Mouse (Mus musculus): ENCODE results near the gene Ccdc107. TPM values are rescaled to one million over a fixed set of nuclear protein-coding genes. Genes with fewer than 3 reads are reported as not detected.

Gene Ccdc107
- total and polyA plus RNA-seq, 3 experiments: 30.5 to 63.1 (median 33.4) TPM

- Histone ChIP-seq H3K36me3 (replicated peaks in 1 of 2; ENCODE audit: control insufficient read depth in 1 of 2, insufficient read depth in 1 of 2, low read length in 1 of 2) (no peaks in the 10 kb centered on the region), H3K9me3 (replicated peaks; ENCODE audit: low read length) (no peaks in the 10 kb centered on the region), H3K4me1 (ENCODE audit: control insufficient read depth in 1 of 2, insufficient read depth in 2 of 2) (no peaks in the 10 kb centered on the region), H3K79me2 (replicated peaks; ENCODE audit: control insufficient read depth, extremely low read depth, insufficient read depth, poor library complexity, severe bottlenecking) (no peaks in the 10 kb centered on the region), H3K27ac (ENCODE audit: insufficient read depth, low read depth) (no peak overlapping the region), H3K9ac (ENCODE audit: insufficient read depth, low read depth) (no peak overlapping the region), H3K4me2 (ENCODE audit: insufficient read depth, low read depth, poor library complexity, severe bottlenecking) (no peak overlapping the region), H3K27me3 (replicated peaks) (peaks cover 88% of the 10 kb centered on the region), H3K4me3 (replicated peaks in 1 of 3; ENCODE audit: low read depth in 2 of 3, low read length in 2 of 3, poor library complexity in 1 of 3) (no peak overlapping the region)
- dilution Hi-C loops (cut with MboI; ENCODE audit: extremely low pct_ligation_motif_present, extremely low pct_unique_long_range_greater_than_20kb, low sequenced_read_pairs): no loop called here
- in situ Hi-C loops (cut with MboI; ENCODE audit: low pct_ligation_motif_present, low pct_unique_long_range_greater_than_20kb, low sequenced_read_pairs): no loop called here
- DNase-seq (ENCODE audit: extremely low read depth): no peak
- TF ChIP-seq SMC3 (IDR thresholded peaks at IDR 0.05; ENCODE audit: low read depth, low read length) (no peak), MAZ (IDR thresholded peaks at IDR 0.05; ENCODE audit: low read depth, low read length) (no peak), USF1 (IDR thresholded peaks at IDR 0.05; ENCODE audit: low read depth, low read length) (no peak)
These were observed 16.4 kb downstream of the Ccdc107 start for GRCm38 (mm10) chr4:43509109-43509508.

DNA sequence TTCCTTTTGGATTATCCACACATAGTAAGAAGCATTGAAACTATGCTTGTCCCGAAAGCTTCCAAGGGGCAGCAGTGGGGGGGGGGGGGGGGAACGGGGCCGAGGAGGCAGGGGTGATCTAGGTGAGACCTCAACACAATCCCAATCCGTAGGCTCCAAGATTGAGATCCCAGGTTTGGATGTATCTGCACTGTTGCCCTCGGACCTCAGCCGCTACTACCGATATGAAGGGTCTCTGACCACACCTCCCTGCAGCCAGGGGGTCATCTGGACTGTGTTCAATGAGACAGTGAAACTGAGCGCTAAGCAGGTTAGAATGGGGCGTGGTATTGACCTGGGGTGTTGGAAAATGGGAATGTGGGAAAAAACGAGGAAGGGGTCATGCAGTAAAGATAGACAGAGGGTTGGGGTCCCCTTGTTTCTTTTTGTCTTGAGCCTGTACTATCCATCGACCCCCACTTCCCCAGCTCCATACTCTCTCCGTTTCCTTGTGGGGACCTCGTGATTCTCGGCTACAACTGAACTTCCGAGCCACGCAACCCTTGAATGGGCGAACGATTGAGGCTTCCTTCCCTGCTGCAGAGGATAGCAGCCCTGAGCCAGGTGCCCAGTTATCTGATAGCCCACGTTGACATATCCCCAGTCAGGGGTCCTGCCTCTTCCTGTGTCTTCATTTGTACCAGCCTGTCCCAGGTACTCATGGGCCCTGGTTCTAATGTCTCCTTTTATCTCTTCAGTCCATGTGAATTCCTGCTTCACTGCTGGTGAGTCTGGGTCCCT, 19.2 kb downstream of the Ccdc107 start:
- Histone ChIP-seq H3K9me3 (replicated peaks; ENCODE audit: low read length) (no peaks in the 10 kb centered on the region), H3K4me2 (ENCODE audit: insufficient read depth, low read depth, poor library complexity, severe bottlenecking) (no peak overlapping the region), H3K9ac (ENCODE audit: insufficient read depth, low read depth) (no peak overlapping the region), H3K27ac (ENCODE audit: insufficient read depth, low read depth) (no peak overlapping the region), H3K79me2 (replicated peaks; ENCODE audit: control insufficient read depth, extremely low read depth, insufficient read depth, poor library complexity, severe bottlenecking) (no peaks in the 10 kb centered on the region), H3K36me3 (replicated peaks in 1 of 2; ENCODE audit: control insufficient read depth in 1 of 2, insufficient read depth in 1 of 2, low read length in 1 of 2) (no peaks in the 10 kb centered on the region), H3K4me3 (replicated peaks in 1 of 3; ENCODE audit: low read depth in 2 of 3, low read length in 2 of 3, poor library complexity in 1 of 3) (no peak overlapping the region), H3K27me3 (replicated peaks) (peaks cover 86% of the 10 kb centered on the region), H3K4me1 (ENCODE audit: control insufficient read depth in 1 of 2, insufficient read depth in 2 of 2) (no peaks in the 10 kb centered on the region)
- DNase-seq (ENCODE audit: extremely low read depth): no peak
- dilution Hi-C loops (cut with MboI; ENCODE audit: extremely low pct_ligation_motif_present, extremely low pct_unique_long_range_greater_than_20kb, low sequenced_read_pairs): no loop called here
- TF ChIP-seq NELFE (IDR thresholded peaks at IDR 0.05; ENCODE audit: low read depth, low read length) (no peak), RCOR1 (conservative IDR thresholded peaks at IDR 0.05; ENCODE audit: low read depth, low read length) (no peak), POLR2A (IDR thresholded peaks at IDR 0.05; ENCODE audit: low read depth, low read length) (no peak), CHD1 (IDR thresholded peaks at IDR 0.05; ENCODE audit: low read depth, low read length) (no peak), CHD2 (IDR thresholded peaks at IDR 0.05; ENCODE audit: low read length) (no peak), USF2 (conservative IDR thresholded peaks at IDR 0.05; ENCODE audit: low read depth, low read length) (no peak), HCFC1 (IDR thresholded peaks at IDR 0.05; ENCODE audit: low read depth, low read length) (no peak), RAD21 (IDR thresholded peaks at IDR 0.05; ENCODE audit: low read depth, low read length) (no peak), POLR2AphosphoS2 (IDR thresholded peaks at IDR 0.05; ENCODE audit: low read depth, low read length) (no peak), ZKSCAN1 (IDR thresholded peaks at IDR 0.05; ENCODE audit: borderline replicate concordance, low read depth, low read length) (no peak), MAFK (IDR thresholded peaks at IDR 0.05; ENCODE audit: insufficient replicate concordance, low read length) (no peak), JUND (conservative IDR thresholded peaks at IDR 0.05; ENCODE audit: low read depth, low read length) (no peak), GABPA (IDR thresholded peaks at IDR 0.05; ENCODE audit: insufficient replicate concordance, low read depth, low read length) (no peak), IRF4 (IDR thresholded peaks at IDR 0.05; ENCODE audit: low read depth, low read length) (no peak), TCF12 (IDR thresholded peaks at IDR 0.05; ENCODE audit: low read depth, low read length) (no peak)
- in situ Hi-C loops (cut with MboI; ENCODE audit: low pct_ligation_motif_present, low pct_unique_long_range_greater_than_20kb, low sequenced_read_pairs): no loop called here
